Mouse (Mus musculus): Measurements from ENCODE around the gene 1700069L16Rik. TPM values are rescaled to one million over a fixed set of nuclear protein-coding genes. Genes with fewer than 3 reads are reported as not detected.

The 1700069L16Rik gene
- polyA plus RNA-seq, 1 experiment from 2014 or later, result not detected

DNA sequence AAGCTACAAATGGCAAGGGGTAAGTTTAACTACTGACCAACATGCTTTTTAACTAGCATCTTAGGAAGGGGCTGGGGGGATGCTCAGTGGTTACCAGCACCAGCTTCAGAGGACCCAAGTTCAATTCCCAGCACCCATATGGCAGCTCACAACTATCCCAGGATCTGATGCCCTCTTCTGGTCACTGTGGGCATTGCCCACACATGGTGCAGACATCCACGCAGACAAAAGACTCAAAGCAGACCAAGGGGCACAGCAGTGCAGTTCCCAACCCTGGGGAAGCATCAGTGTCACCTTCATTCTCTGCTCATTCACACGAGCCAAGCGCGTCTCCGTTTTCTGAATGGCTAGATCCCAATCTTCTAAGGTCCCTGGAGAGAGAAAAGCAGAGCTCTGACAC lies 23.1 kb upstream of the 1700069L16Rik start:
- WGBS, result 97% methylated on average over 5 of the region's 5 CpGs

DNA sequence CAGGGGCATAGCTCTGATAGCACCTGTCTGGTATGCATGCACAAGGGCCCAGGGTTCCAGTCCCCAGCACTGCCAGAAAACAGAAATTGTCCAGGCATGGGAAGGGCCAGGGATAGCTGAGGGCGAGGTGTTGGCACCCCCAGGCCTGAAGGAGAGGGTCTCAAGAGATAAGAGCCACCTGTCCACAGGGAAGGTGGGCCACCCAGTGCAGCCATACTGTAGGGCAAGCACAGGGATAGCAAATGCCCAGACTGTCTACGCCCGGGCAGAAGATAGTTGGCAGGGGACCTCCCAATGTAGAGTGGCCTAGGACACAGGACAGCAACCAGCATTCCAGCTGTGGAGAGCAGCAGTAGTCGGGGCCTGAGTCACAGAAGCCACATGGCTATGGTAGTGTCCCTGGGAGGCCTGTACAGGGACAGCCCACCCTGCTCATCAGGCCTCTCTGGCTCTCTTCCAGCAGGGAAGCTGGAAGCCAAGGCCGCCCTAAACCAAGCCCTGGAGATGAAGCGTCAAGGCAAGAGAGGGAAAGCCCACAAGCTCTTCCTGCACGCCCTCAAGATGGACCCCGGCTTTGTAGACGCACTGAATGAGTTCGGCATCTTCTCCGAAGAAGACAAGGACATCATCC lies 13.2 kb upstream of the 1700069L16Rik start:
- H3K27ac ChIP-seq (ENCODE audit: low read depth), result no peak overlapping the region
- ATAC-seq (ENCODE audit: insufficient read depth) (no peak), DNase-seq (peak; percentile 44)
- H3K36me3 ChIP-seq (ENCODE audit: insufficient read depth), result peaks cover 47% of the 10 kb centered on the region
- WGBS, result 81% methylated on average over 11 of the region's 11 CpGs
- TF ChIP-seq CTCF (IDR thresholded peaks at IDR 0.05; ENCODE audit: low read depth), result no peak
- H3K9me3 ChIP-seq (ENCODE audit: low read depth, low read length), result no peaks in the 10 kb centered on the region
- H3K4me3 ChIP-seq (ENCODE audit: low read depth, low read length), result no peak overlapping the region
- H3K27me3 ChIP-seq (ENCODE audit: insufficient read depth, low read length), result no peaks in the 10 kb centered on the region
- H3K9ac ChIP-seq, result no peak overlapping the region
- H3K4me2 ChIP-seq, result no peak overlapping the region
- 0 out of 2 replicates have a peak, but pooled peaks cover 9% of the 10 kb centered on the region for H3K4me1 ChIP-seq (ENCODE audit: insufficient read depth)

More for the DNA sequence above, 23.1 kb upstream of the 1700069L16Rik start:
- H3K4me1 ChIP-seq (ENCODE audit: insufficient read depth), result no peaks in the 10 kb centered on the region
- H3K9ac ChIP-seq, result no peak overlapping the region
- peaks cover 100% of the 10 kb centered on the region for H3K36me3 ChIP-seq (ENCODE audit: insufficient read depth)
- H3K9me3 ChIP-seq (ENCODE audit: low read depth, low read length), result no peaks in the 10 kb centered on the region
- no peak overlapping the region for H3K4me2 ChIP-seq
- TF ChIP-seq CTCF (IDR thresholded peaks at IDR 0.05; ENCODE audit: low read depth), result peak; percentile 54
- DNase-seq, result no peak
- no peak overlapping the region for H3K27ac ChIP-seq (ENCODE audit: low read depth)
- H3K27me3 ChIP-seq (ENCODE audit: insufficient read depth, low read length), result no peaks in the 10 kb centered on the region
- no peak overlapping the region for H3K4me3 ChIP-seq (ENCODE audit: low read depth, low read length)
- ATAC-seq (ENCODE audit: insufficient read depth), result no peak

DNA sequence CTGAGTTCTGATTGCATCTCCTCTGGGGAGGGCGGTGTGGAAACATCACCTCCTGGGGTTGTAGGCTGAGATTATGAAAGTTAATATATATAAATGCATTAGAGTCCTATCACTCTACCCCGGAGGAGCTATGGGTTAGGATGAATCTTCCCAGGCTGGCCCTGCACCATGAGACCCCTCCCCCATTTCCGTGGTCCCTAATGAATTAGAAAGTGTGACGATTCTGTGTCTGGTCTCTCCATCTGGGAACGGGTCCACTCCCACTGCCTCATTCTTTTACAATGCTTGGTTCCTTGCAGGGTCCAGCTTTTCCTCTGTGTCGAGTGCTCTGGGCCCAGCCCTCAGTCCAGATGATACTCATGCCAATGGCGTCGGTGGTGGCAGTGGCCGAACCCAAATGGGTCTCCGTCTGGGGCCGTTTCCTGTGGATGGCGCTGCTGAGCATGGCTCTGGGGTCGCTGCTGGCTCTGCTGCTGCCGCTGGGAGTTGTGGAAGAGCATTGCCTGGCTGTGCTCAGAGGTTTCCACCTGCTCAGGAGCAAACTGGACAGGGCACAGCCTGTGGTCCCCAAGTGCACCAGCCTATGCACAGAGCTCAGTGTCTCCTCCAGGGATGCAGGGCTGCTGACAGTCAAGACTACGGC lies 12.1 kb upstream of the 1700069L16Rik start:
- peak; percentile 33 for TF ChIP-seq CTCF (IDR thresholded peaks at IDR 0.05; ENCODE audit: low read depth)
- Histone ChIP-seq H3K36me3 (ENCODE audit: insufficient read depth) (peaks cover 36% of the 10 kb centered on the region), H3K9me3 (ENCODE audit: low read depth, low read length) (no peaks in the 10 kb centered on the region), H3K4me2 (peak overlapping the region; percentile 89), H3K9ac (peak overlapping the region; percentile 69), H3K27me3 (ENCODE audit: insufficient read depth, low read length) (no peaks in the 10 kb centered on the region), H3K27ac (ENCODE audit: low read depth) (no peak overlapping the region), H3K4me1 (ENCODE audit: insufficient read depth) (0 out of 2 replicates have a peak, but pooled peaks cover 9% of the 10 kb centered on the region), H3K4me3 (ENCODE audit: low read depth, low read length) (peak overlapping the region; percentile 64)
- DNase-seq (no peak), ATAC-seq (ENCODE audit: insufficient read depth) (no peak)
- 40% methylated on average over 15 of the region's 15 CpGs for WGBS

DNA sequence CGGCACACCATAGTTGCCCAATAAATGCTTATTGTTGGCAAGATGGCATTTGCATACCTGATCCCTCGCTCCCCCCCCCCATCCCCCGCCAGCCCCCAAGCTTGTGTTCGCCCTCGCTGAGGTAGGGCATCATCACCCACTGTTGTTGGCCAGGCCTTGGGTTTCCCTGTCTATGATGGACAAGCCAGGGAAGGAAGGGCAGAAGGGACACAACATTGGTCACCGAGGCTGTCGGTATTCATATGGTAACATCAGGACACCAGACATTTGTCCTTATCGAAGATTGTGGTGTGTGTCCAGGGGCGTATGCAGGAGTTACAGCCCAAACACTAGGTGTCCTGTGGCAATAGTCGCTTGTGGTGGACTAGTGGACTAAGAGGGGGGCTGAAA lies 11.5 kb upstream of the 1700069L16Rik start:
- H3K4me1 ChIP-seq (ENCODE audit: insufficient read depth), result 0 out of 2 replicates have a peak, but pooled peaks cover 9% of the 10 kb centered on the region
- peak; percentile 9 for DNase-seq
- peak overlapping the region; percentile 89 for H3K4me2 ChIP-seq
- 2% methylated on average over 10 of the region's 10 CpGs for WGBS
- H3K4me3 ChIP-seq (ENCODE audit: low read depth, low read length), result peak overlapping the region; percentile 64
- H3K27ac ChIP-seq (ENCODE audit: low read depth), result peak overlapping the region; percentile 94
- H3K36me3 ChIP-seq (ENCODE audit: insufficient read depth), result peaks cover 31% of the 10 kb centered on the region
- no peaks in the 10 kb centered on the region for H3K9me3 ChIP-seq (ENCODE audit: low read depth, low read length)
- peak overlapping the region; percentile 69 for H3K9ac ChIP-seq
- peak; percentile 10 for ATAC-seq (ENCODE audit: insufficient read depth)
- no peaks in the 10 kb centered on the region for H3K27me3 ChIP-seq (ENCODE audit: insufficient read depth, low read length)
- TF ChIP-seq CTCF (IDR thresholded peaks at IDR 0.05; ENCODE audit: low read depth), result no peak

DNA sequence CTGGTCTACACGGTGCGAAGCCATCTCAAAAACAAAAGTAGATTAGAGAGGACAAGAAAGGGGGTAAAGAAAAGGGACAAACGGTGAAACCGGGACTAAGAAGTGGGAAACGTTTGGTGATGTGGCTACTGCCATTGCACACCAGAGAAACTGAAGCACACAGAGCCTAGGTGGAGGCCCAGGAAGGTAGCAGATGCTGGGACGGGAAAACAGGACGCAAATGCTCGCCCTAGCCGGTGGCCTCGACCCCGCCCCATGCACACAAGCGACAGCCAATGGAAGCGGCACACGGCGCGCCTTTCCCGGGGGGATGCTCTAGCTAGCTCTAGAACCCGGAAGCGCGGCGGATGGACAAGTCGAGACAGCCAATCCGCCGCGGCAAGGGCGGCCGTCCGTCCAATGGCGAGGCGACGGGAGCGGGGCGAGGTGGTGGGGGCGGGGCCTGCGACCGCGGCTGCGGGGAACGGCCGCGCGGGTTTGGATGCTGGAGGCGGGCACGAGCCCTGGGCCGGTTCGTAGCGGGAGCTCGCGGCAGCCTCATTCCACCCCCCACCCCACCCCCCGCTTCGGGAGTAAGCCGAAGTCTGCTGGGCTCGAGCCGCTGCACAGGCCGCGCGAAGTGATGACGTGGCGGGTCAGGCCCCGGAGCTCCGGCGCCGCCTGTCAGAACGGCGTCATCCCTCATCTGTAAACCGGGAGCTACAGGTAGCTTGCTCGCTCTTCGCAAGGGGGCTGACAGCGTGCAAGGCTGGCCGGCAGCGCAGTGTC lies 11.0 kb upstream of the 1700069L16Rik start, which contains the start of gene Ficd:
TSS of gene Ficd (plus strand) at position 459 of the 768 bp plus-strand sequence.
- H3K27ac ChIP-seq (ENCODE audit: low read depth), result peak within 1 kb of the TSS; percentile 94
- no peaks in the 10 kb centered on the region for H3K27me3 ChIP-seq (ENCODE audit: insufficient read depth, low read length)
- DNase-seq (peak; percentile 99), ATAC-seq (ENCODE audit: insufficient read depth) (peak; percentile 98)
- WGBS, result under 1% methylated on average over 71 of the region's 71 CpGs
- H3K9me3 ChIP-seq (ENCODE audit: low read depth, low read length), result no peaks in the 10 kb centered on the region
- H3K4me1 ChIP-seq (ENCODE audit: insufficient read depth), result 0 out of 2 replicates have a peak, but pooled peaks cover 9% of the 10 kb centered on the region
- peak within 1 kb of the TSS; percentile 69 for H3K9ac ChIP-seq
- H3K4me3 ChIP-seq (ENCODE audit: low read depth, low read length), result peak within 1 kb of the TSS; percentile 64
- peak within 1 kb of the TSS; percentile 89 for H3K4me2 ChIP-seq
- H3K36me3 ChIP-seq (ENCODE audit: insufficient read depth), result peaks cover 25% of the 10 kb centered on the region
- TF ChIP-seq CTCF (IDR thresholded peaks at IDR 0.05; ENCODE audit: low read depth), result no peak

DNA sequence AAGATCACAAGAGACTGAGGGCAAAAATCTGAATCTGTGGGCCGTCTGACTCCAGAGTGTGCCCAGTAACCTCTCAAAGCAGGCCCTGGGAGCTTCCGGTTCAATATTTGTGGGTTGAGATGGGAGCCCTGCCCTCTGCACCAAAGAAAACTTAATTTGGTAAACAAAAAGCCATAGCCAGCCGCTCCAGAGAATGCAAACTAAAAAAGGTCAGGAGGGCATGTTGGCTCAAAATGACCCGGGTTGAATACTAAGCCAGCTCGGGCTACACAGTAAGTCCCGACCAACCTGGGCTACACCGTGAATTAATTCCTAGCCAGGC lies 10.4 kb upstream of the 1700069L16Rik start:
- Histone ChIP-seq H3K4me2 (peak overlapping the region; percentile 89), H3K27ac (ENCODE audit: low read depth) (peak overlapping the region; percentile 94), H3K27me3 (ENCODE audit: insufficient read depth, low read length) (no peaks in the 10 kb centered on the region), H3K4me1 (ENCODE audit: insufficient read depth) (0 out of 2 replicates have a peak, but pooled peaks cover 9% of the 10 kb centered on the region), H3K4me3 (ENCODE audit: low read depth, low read length) (peak overlapping the region; percentile 64), H3K36me3 (ENCODE audit: insufficient read depth) (peaks cover 20% of the 10 kb centered on the region), H3K9ac (peak overlapping the region; percentile 69), H3K9me3 (ENCODE audit: low read depth, low read length) (no peaks in the 10 kb centered on the region)
- TF ChIP-seq CTCF (IDR thresholded peaks at IDR 0.05; ENCODE audit: low read depth), result no peak
- ATAC-seq (ENCODE audit: insufficient read depth), result no peak
- no peak for DNase-seq
- 19% methylated on average over 7 of the region's 7 CpGs for WGBS

DNA sequence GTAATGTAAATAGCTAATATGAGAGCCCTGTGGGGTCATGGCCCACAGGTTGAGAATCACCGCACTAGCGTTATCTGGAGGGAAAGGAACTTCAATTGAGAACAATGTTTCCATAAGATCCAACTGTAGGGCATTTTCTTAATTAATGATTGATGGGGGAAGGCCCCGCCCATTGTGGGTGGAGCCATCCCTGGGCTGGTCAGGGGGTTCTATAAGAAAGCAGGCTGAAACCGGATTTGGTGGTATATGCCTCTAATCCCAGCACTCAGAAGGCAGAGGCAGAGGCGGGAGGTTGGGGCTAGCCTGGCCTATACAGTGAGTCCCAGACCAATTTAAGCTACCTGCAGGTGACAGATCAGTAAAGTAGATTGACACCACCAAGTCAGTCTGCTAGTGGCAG lies 9.8 kb upstream of the 1700069L16Rik start:
- no peak for TF ChIP-seq CTCF (IDR thresholded peaks at IDR 0.05; ENCODE audit: low read depth)
- no peak overlapping the region for H3K27ac ChIP-seq (ENCODE audit: low read depth)

More for the DNA sequence above, 9.8 kb upstream of the 1700069L16Rik start:
- Histone ChIP-seq H3K9ac (no peak overlapping the region), H3K4me2 (no peak overlapping the region), H3K36me3 (ENCODE audit: insufficient read depth) (peaks cover 14% of the 10 kb centered on the region), H3K4me3 (ENCODE audit: low read depth, low read length) (no peak overlapping the region), H3K27me3 (ENCODE audit: insufficient read depth, low read length) (no peaks in the 10 kb centered on the region), H3K9me3 (ENCODE audit: low read depth, low read length) (no peaks in the 10 kb centered on the region), H3K4me1 (ENCODE audit: insufficient read depth) (0 out of 2 replicates have a peak, but pooled peaks cover 9% of the 10 kb centered on the region)
- WGBS, result 61% methylated on average over 5 of the region's 5 CpGs
- DNase-seq (peak; percentile 11), ATAC-seq (ENCODE audit: insufficient read depth) (no peak)
